Mouse (Mus musculus): ENCODE measurements at regions not wholly inside any gene's neighbourhood (a gene's known extent, or its start where the extent isn't known, plus 50 kb on each side); places are given as distances from the start of the nearest gene placed in this dataset.

DNA sequence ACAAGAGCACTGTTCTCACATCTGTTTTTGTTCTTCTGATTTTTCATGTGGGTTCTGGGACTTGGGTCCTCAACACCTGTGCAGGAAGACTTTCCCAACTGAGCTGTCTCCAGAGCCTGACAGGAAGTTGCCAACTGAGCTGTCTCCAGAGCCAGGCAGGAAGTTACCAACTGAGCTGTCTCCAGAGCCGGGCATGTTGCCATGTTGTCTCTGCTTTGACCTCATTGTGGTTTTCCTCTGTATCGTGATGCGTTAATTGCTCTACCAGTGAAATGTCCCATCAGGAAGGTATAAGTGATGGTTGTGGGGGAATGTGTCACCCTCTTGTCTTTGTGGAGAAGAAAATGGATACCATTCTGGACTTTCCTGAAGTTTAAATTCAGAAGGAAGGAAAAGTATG lies 54.4 kb upstream of the Olfm4 start:
- no peak for DNase-seq (ENCODE audit: low read depth, low spot score)

DNA sequence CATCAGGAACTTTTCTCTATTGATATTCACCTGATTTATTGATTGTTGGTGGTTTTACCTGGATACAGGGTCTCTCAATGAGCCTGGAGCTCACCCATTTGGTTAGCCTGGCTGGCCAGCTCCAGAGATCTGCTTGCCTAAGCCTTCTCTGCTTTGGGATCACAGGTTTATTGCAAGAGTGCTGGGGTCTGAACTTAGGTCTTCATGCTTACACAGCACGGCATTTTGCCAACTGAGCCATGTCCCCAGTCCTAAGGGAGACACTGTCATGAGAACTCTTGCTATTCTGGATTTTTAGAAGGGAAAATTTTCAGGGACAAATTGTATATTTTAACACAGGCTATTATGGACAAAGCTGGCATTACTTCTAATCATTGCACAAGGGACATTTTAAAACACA lies 56.7 kb upstream of the Olfm4 start:
- DNase-seq (ENCODE audit: low read depth, low spot score): no peak

GRCm38 (mm10) chr14:79916960-79917848 lies 66.7 kb upstream of the Olfm4 start:
- DNase-seq (ENCODE audit: low read depth, low spot score): no peak

DNA sequence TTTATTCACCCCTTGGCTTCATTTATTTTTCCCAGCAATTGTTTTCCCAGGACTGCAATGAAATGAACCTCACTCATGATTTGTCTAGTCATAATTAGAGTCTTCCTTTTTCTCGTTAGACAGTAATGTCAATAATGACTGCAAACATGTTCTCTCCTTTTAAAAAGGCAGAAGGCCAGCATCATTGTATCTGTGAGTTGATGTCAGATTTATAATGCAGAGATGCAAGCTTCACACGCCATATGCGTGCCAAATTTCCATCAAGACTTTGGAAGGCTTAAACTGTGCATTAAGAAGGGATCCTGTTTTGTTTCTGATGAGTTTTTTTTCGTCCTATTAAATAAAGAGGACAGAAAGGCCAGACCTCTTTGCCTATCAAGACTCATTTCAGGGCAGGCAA lies 68.9 kb upstream of the Olfm4 start:
- DNase-seq (ENCODE audit: low read depth, low spot score): no peak

GRCm38 (mm10) chr14:79913315-79913714 lies 70.6 kb upstream of the Olfm4 start:
- DNase-seq (ENCODE audit: low read depth, low spot score): no peak

DNA sequence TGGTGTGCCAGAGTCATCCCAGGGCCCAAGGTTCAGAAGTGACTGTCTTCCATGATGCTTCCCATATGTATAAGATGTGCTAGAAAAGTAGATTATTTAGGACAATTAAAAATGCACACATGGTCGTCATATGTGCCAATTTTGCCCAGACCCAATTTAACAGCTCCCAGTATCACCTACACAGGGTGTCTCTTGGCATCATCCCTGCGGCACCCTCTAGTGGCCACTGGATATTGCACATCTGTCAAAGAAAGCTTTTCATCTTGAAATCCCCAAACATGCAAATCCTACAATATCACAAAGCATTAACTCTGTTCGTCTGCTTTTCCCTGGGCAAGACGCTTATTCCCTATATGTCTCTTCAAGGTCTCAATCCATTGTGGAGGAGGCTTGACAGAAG lies 71.3 kb upstream of the Olfm4 start:
- peak; percentile 33 for DNase-seq (ENCODE audit: low read depth, low spot score)

- no peak for DNase-seq (ENCODE audit: low read depth, low spot score)
Observed at GRCm38 (mm10) chr14:79907761-79908160, 76.1 kb upstream of the Olfm4 start.

DNA sequence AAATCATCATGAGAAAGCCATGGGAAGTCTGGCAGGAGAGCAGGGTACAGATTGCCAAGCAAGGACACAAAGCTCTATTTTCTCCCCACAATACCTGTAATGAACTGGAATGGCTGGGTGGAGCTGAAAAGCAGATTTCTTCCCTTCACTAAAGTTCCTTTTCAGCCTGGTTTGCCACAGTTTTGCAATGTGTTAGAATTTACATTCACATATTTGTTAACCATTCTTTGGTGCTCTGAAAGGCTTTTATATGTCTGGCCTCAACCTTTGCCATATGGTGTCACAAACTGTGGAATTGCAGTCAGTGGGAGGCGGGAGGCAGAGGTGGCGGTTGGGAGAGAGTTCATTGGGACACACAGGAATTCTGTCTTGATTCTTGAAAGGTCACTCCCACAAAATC lies 78.3 kb upstream of the Olfm4 start:
- DNase-seq (ENCODE audit: low read depth, low spot score): no peak

- DNase-seq (ENCODE audit: low read depth, low spot score): no peak
Observed at GRCm38 (mm10) chr14:79902355-79902754, 81.5 kb upstream of the Olfm4 start.

GRCm38 (mm10) chr14:79898240-79898639 lies 85.6 kb upstream of the Olfm4 start:
- peak; percentile 45 for DNase-seq (ENCODE audit: low read depth, low spot score)

DNA sequence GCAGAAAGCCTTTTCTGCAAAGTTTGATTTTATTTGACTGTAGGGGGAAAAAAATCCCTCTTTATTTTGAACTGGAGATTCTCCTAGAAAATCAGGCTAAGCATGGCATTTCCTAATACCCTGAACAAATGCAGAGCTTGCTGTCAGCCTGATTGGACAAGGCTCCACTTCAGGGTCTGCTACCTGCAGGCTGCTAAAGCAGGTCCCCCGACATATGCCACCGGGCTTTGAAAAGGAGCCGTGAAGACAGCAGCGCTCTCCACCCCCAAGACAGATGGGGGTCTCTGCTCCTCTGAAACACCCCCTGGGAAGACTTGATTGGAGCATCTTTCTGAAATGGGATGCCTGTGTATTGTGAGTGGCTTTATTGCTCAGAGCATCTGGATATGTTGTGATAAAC lies 90.6 kb upstream of the Olfm4 start:
- DNase-seq (ENCODE audit: low read depth, low spot score): no peak

- DNase-seq (ENCODE audit: low read depth, low spot score): no peak
Observed at GRCm38 (mm10) chr14:79890682-79891081, 93.2 kb upstream of the Olfm4 start.

DNA sequence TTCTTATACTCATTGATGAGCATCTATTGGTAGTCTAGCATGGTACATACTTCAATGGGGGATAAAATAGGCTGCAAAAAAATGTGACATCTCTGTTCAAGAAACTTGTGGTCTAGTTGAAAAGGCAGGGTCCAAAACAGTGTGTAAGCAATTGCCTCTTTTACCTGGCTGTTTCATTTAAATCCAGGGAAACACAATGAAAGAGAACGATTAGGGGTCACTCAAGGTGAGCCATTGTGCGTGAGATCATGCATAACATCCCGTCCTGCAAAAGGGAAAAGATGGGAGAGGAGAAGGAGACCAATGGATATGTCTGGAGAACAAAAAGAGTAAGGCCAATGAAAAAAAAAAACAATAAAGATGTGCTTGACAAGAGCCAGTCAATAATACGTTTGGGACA lies 93.6 kb upstream of the Olfm4 start:
- peak; percentile 39 for DNase-seq (ENCODE audit: low read depth, low spot score)

- DNase-seq (ENCODE audit: low read depth, low spot score): no peak
Observed at GRCm38 (mm10) chr14:79883487-79883886, 100.4 kb upstream of the Olfm4 start.

DNA sequence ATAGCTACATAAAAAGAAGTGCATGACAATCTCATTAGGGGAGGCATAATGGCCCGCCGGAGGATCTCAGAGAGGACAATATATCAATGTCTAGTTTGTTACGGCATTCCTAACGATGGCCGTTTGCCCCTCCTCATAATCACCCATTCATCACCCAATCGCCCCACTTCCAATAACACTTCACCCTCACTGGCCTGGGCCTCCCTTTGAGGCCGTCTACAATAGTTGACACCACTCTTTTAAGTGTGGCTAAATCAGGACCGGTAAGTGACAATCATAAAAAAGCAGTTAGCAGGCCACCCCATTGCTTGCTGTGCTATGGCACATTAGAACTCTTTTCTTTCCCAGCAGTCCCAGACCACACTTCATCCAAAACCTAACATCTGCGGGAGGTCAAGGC lies 102.2 kb upstream of the Olfm4 start:
- DNase-seq (ENCODE audit: low read depth, low spot score): no peak

DNA sequence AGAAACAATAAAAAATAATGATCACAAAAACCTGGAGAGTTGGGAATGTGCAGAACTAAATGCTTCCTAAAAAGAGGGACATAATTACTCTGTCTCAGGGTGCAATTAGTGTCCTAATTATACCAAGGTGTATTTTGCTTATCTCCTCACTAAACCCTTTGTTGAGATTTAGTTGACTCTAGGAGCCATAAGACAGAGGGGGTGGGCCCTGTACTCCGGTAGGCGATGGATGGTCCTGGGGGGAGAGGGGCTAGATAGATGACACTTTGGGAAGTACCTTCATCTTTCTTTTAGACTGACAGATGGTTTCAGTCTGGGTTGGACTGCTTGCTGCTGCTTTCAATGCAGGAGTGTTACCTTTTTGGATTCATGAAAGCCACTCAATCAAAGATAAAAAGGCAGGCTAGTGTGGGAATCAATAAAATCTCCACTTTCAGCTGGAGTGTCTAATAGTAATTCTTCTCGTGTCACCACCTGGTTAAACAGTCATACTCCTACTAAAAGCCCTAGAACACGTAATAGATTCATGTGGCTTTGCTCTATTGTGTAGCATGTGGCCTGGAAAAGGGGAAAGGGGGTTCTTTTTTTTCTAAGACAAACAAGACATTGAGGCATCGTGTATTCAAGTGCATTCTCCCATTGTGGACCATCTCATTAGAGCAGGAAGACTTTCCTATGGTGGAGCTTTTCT lies 103.7 kb upstream of the Olfm4 start:
- no peak for DNase-seq (ENCODE audit: low read depth, low spot score)

DNA sequence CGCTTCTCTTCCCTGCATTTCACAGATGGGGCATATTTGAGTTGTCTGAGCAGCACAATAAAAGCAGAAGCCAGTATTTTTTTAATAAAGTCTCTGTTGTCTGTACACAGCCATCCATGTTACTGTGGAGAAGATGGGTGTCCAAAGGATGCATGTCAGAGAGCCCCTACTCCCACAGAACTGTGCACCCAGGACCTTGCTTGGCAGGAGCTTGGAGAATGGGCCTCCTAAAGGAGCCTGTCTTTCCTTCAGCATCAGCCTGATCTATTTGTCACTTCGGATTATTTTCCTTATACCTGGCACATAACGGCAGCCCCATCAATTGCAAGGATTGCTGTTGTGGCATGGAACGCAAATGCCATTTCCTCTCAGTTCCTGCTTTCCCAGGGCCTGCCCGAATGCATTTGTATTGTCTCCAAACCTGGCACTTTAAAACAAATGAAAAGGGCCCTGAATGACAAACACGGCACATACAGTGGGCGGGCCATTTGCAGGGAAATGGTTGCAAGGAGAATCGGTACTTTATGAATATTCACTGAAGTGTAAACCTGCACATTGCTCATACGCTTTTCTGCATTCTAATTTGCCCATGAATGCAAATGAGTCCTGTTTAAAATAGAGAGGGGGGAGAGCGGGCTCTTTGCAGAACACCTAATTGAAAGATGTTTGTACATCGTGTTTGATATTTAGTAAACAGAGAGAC lies 104.4 kb upstream of the Olfm4 start:
- DNase-seq (ENCODE audit: low read depth, low spot score): no peak

GRCm38 (mm10) chr14:79878285-79879019 lies 105.4 kb upstream of the Olfm4 start:
- DNase-seq (ENCODE audit: low read depth, low spot score): no peak

DNA sequence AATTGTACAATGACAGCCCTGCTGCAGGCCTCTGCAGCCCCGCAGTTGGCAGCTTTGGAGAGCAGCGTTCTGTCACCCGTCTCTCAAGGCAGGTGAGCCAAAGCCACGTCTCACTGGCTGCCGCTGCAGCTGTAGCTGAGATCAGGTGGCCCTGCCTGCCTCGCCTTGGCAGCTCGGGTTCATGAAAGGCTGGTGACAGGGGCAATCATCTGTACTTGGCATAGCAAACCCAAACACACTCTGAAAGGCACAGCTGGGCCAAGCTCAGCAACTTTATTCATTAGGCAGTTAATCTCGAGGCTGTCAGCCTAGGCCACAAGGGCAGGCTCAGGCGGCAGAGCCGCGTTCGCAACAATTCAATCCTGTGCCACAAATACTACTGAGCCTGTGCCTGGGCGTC lies 102.0 kb upstream of the Pcdh8 start:
- no peak for DNase-seq (ENCODE audit: low read depth, low spot score)

- DNase-seq (ENCODE audit: low read depth, low spot score): no peak
Observed at GRCm38 (mm10) chr14:79872430-79872829, 101.3 kb upstream of the Pcdh8 start.

DNA sequence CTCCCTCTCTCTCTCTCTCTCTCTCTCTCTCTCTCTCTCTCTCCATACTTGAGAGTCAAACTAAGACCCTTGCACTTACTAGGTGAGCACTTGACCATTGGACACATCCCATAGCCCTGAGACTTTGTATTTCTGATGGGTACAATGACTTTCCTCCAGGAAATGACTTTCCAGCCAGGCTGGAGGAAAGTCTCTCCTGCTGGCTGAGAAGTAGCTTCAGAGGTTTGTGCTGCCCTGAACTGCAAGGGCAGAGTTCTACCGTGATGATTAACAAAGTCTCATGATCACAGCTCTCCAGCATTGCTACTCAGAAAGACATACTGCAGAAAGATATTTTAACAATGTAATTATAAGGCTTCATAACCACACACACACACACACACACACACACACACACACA lies 98.2 kb upstream of the Pcdh8 start:
- DNase-seq (ENCODE audit: low read depth, low spot score): no peak

GRCm38 (mm10) chr14:79856245-79856644 lies 85.1 kb upstream of the Pcdh8 start:
- no peak for DNase-seq (ENCODE audit: low read depth, low spot score)
